Mouse (Mus musculus): Measurements from ENCODE around the gene Fig4.

DNA sequence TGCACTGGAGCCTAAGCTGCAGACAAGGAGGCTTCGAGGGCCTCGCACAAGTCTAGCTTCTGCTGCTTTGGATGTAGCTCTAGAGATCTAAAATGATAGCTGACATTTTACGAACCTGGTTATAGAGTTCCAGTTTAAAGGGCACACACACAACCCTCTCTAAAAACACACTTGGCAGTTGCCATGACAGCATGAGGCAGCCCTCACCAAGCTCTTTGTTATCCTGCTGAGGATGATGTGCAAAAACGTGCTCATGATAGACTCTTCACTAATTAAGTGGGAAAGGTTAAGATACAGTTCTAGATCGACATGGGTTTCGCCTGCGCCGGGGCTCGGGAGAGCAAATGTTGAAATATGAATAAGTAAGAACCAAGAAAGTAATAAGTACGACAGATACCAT lies 84.2 kb downstream of the Fig4 start:
- no peak for TF ChIP-seq TAL1 (IDR thresholded peaks at IDR 0.05; ENCODE audit: low read length)
- TF ChIP-seq GATA1 (IDR thresholded peaks at IDR 0.05; ENCODE audit: low read length): no peak

Data from erythroblast, embryonic 14.5 days (primary cell).